Mouse (Mus musculus) layer of hippocampus, adult 9-10 months (tissue): ENCODE data around the gene Cops3.
A peak's percentile ranks its signal among the peaks of the same experiment; 100 is the strongest.
"Not testable (repeated sequence)": the region's sequence is repeated elsewhere in the genome, so short reads cannot be mapped to it uniquely, and the experiment has no call there.

Experiments used
- DNase-seq: peaks from one replicate; pipeline ENCODE4 v3.0.0; 2022; ENCODE audit warnings: low spot score

Cops3 gene

DNA sequence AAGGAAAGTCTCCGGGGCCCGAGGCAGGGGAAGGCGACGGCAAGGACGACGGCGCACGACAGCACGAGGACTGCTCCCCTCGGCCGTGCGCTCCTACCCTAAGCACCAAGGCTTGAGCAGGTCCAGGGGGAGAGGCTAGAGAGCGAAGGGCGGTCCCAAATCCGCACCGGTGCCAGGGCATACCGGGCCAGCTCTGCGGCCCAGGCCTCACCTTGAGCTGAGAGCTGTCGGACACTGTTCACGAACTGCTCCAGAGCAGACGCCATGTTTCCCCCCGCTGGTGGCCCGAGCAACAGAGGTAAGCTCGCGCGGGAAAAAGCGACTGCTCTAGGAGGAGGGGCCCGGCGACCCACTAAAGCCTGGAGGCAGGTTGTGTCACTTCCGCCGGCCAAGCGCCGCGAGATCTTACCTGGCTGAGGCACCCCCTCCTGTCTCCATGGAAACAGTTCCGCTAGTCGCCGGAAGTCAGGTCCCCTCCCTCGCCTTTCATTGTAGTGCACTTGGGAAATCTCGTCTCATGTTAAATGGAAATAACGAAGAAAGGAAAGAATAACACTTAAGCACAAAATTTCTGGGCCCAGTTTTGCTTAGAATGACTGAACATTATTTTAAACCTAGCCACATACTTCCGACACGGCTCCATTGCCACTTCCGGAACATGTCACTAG, at the start of gene Cops3:
Gene Cops3, minus strand, starts transcription at position 380 of the 668 bp plus-strand sequence.
- peak; percentile 89 for DNase-seq

DNA sequence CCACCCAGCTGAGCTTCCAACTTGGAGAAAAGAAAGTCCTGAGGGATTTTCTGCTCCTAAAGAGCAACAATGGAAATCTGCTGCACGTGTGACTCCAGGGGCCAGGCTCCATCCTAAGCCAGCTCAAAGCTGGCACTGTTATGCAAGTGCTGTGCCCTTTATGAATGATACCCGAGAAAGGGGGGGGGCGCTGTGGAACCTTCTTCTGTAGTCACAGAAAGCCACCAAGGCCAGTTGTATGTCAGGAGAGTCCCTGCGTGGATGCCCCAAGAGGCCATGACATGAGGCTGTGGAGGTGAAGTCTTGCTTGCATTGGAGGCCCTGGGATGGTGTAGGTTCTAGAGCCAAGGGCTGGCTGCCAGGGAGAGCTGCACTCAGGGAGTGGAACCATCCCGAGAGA, 48.5 kb upstream of the Cops3 start:
- no peak for DNase-seq

DNA sequence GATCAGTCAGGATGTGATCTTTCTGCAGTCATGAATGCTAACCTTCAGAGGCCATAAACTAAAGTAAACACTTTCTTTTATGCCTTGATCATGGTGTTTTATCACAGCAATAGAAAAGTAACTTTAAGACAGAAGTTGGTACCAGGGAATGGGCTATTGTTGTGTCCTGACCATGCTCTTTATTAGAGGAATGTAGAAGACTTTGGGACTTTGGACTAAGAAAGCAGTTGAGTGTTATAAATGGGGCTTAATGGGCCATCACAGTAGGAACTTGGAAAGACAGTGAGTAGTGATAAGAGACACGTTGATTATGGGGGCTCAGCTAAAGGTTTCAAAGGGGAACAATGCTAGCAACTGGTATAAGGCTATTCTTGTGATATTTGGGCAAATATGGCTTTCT, 47.3 kb upstream of the Cops3 start:
- DNase-seq = no peak

DNA sequence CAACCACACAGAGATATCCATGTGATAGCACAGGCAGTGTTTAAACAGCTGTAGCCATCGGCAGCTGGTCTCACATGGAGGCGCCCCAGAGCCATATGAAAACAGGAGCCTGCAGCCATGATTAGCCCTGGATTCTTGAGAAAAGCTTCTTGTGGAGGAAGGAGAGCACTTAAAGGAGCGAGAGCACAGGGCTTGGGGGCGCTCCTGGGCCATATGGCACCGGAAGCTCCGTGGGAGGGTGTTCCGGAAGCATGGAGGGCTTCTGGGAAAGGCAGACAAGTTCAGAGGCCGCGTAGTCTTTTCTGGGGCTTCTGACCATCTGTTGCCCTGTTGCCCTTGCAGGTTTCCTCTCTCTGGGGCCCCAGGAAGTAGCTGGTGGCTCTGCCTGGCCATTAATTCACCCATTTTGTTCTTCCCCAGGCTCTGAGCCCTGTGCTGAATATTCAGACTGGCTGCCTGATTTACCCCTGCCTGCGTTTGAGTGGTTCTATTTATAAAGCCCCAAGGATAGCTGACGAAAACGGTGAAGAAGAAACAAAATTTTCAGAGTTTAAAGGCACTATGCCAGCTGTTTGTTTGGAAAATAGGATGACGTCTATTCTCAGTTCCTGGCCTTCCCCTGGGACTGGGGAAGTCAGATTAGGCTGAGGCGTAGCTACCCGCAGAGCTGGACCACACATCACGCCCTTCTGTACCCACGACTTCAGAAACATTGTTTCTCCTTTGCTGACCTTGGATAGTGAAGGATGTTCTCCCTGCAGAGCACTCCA, 45.8 kb upstream of the Cops3 start:
- DNase-seq = no peak

DNA sequence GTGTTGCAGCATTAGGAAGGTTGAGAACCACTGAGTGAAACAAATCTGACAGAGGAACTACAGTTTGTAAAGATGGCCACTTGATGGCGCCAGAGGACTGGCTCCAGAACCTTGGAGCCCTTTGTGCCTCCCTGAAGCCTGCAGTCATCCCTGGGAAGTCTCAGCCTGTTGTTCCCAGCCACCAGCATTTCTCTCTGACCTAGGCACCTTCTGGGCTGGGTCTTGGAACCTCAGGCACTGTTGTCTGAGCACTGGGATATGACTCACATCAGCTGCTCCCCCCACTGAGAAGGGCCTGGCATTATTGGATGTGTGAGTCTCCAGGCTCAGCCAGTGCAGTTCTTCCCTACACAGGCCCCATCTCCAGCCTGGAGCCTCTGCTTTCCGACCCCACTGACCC, 40.4 kb upstream of the Cops3 start:
- peak; percentile 58 for DNase-seq

DNA sequence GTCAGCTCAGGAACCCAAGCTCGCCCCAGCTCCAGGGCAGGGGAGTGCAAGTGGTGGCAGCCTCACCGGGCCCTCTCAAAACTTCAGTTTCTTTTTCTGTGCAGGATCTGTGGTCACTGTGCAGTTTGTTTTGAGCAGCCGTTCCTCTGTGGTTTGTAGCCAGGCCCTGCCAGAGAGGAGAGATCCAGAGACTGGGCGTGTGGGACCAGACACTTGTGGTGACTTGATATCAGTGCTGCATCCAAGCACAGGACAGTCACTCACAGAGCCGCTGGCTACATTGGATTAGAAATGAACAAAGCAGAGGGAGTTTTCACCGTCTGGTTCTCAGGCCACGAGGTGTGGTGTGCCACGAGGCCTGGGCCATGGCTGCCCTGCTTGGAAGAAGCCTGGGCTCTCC, 32.5 kb upstream of the Cops3 start:
- no peak for DNase-seq

DNA sequence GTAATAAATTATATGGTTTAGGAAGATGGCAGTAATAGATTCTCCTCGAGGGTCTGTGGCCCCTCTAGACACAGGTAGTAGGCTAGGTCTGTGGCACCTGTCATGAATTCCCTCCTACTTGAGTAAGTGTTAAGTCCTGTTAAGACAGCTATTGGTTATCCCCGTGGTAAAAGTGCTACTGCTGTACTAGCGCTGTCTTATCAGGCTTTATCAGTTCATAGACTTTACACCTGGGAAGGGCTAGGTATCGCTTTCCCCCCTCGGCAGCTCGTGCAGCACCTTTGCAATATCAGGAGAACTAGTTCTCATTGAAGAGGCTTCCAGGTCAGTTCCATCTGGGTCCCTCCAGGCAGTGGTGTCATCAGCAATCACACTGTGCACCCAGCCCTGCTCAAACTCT, 24.7 kb upstream of the Cops3 start:
- no peak for DNase-seq

DNA sequence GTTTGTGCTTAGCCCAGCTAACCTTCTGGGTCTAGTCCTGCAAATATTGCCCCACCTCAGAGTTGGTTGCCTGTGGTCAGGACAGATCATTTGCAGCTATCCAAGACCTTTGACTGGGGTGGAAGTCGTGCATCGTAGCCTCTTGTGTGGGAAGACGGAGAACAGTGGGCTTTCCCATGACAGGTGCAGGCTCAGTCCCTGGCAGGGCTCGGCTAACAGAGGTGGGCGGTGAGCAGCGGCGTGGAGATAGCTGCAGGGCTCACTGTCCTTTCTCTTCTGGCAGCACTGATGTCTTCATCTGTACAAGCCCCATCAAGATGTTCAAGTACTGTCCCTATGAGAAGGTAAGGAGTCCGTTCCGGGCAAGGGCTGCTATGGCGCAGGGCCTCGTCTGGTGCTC, 20.8 kb upstream of the Cops3 start:
- DNase-seq = no peak

DNA sequence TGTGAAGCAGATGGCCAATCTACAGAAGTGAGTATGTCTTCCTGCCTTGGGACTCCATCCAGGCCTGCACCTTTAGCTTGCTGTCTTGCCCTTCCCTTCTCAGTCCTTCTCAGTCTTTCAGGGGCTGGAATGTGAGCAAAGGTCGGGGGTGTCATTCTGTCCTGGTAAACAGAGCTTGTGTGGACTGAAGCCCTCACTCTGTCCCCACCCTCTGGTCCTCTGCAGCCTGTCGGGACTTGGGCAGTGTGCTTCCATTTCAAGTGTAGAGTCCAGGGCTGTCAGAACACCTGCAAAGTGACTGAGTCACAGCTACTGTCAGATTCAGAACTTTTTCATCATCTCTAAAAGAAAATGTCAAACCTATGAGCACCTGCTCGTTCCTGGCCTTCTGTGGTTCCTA, 13.2 kb upstream of the Cops3 start:
- no peak for DNase-seq

DNA sequence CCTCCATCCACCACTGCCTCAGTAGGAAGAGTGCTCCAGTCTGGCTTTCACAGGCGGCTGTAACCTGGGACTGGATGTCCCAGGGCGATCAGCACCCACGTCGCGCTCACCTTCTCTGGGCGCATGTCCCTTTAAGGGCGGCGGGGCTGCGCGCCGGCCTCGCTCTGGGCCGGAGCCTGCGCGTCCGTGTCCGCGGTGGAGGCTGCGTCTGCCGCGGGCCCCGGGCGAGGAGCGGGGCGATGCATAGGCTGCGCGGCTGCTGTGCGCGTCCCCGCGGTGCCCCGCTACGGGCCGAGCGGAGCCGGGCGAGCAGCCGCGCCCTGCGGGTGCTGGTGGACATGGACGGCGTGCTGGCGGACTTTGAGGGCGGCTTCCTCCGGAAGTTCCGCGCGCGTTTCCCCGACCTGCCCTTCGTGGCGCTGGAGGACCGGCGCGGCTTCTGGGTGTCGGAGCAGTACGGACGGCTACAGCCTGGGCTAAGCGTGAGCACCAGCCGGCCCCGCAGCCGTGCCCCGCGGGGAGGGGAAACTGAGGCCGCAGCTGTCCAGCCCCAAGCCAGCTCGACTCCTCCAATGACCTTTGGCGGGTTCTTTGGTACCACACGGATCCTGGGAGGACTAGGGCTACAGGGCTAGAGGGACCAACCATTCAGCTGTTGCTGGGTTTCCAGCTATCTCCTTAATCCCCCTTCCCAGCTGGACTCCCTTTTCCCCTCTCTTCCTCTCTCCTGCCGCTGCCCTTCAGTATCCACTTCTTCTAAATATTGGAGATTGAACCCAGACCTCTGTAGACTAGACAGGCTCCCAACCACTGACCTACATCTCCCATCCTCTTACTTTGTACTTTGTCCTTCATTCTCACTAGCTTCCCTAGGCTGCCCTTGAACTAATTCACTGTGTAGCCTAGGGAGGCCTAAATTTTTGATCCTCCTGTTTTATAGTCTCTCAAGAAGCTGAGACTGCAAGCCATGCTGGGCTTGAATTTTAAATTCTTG, 8.6 kb upstream of the Cops3 start:
- DNase-seq = no peak

DNA sequence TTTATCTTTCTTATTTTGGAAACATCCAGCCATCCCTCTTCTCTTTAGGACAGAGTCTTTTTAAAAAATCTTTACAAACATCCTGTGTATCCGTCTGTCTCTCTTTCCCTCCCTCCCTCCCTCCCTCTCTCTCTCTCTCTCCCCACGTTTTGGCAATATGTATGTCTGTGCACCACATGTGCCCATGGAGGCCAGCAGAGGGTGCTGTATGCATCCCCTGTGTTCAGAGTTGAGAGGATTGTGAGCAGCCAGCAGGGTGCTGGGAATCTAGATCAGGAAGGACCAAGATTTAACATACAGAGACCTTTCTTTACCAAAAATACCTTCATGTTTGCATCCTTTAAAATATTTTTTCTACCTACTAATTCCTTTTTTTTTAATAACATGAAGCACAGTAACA, 7.5 kb upstream of the Cops3 start:
- no peak for DNase-seq

DNA sequence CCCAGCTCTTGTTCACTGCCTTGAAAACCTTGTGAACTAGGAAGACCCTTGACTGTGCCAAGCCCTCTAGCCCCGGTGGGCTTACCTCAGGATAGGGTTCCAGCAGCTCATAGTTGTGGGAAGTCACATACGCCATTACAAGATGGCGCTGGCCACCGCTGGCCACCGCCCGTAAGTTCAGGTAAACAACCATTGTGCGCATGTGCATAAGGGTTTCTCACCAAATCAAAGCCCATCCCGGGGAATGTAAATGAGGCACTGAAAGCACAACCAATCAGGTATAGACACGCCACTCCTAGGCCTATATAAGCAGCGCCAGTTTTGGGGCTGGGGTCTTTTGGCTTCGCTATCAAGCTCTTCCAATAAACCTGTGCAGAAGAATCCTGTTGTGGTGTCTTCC, 6.7 kb upstream of the Cops3 start:
- DNase-seq = no peak

DNA sequence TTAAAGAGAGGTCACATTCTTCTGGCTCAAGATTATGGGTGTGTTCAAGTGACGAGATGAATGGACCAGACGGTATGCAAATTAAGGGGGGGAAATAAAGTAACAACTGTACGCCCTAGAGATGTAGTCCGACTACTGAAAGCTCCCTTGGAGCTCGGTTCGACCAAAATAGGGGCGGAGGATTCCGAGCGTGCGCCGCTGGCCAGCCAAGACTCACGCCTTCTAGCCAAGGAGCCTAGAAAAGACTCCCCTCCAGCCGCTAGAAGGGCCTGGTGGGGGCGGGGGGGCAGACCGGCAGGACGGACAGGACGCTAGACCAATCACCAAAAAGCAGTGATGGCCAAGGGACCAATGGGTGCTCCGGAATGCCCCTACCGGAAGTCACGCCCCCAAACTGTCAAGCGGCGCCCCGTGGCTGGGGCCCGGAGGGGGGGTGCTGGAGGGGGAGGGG, 605 bp downstream of the Cops3 start, which contains the start of gene Nt5m:
Gene Nt5m, plus strand, starts transcription at position 440 of the 451 bp plus-strand sequence.
- DNase-seq = peak; percentile 75

DNA sequence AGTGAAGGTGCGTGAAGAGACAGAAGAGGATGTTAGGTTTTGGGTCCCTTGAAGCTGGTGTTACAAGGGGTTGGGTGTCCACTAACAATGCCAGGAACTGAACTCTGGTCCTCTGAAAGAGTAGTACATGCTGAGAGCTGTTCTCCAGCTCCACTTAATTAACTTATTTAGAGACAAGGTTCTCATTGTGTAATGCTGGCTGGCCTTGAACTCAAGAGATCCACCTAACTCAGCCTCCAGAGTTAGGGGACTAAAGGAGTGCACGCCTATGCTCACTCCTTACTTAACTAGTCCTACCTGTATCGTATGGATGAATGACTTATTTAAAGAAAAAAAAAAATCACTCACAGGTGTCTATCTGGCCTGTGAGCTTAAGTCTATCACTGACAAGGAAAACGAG, 1.2 kb downstream of the Cops3 start:
- DNase-seq = no peak

DNA sequence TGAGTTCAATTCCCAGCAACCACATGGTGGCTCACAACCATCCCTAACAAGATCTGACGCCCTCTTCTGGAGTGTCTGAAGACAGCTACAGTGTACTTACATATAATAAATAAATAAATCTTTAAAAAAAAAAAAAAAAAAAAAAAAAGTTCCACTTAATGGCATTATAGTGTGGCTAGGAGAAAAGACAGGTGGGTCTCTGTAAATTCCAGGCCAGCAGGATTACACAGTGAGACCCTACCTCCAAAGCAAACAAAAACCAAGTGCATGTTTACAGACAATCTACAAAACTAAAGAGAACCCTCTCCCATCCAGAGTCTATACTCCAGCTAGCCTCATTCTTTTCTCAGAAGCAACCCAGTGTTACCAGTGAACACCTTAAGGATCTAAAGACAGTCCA, 1.8 kb downstream of the Cops3 start:
- DNase-seq = not testable (repeated sequence)

DNA sequence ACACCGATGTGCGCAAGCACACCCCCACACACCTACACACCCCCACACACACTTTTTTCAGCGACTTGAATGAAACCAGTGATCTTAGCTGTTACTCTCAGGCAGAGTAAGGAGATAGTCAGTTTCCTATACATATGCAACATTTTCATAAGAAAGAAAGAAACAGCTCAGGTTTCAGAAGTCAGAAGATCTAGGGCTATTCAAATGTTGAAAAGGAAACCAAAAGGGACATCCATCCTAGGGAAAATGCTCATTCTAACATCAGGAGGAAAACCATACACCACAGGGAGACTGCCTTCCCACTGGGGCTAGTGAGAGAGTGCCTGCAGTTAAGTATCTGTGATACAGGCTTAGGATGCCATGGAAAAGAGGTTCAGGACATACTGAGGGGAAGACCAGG, 18.0 kb downstream of the Cops3 start:
- no peak for DNase-seq

DNA sequence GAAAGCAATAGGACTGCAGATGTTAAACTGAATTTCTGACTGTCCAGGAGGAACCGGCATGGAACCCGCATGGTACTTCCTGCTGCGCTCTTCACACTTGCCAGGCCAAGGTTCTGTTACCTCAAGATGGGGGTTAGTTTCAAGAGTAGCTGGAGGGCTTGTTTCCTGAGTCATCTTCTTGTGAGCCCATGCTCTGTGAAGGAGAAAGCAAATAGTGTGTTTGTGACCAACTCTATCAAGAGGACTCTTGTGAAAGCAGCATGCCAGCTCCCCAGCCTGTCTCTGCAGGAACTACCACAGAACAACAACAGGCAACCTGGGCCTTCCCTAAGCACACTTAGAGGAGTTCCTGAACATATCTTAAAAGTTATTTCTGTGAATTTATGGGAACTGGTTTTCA, 21.7 kb downstream of the Cops3 start:
- no peak for DNase-seq

DNA sequence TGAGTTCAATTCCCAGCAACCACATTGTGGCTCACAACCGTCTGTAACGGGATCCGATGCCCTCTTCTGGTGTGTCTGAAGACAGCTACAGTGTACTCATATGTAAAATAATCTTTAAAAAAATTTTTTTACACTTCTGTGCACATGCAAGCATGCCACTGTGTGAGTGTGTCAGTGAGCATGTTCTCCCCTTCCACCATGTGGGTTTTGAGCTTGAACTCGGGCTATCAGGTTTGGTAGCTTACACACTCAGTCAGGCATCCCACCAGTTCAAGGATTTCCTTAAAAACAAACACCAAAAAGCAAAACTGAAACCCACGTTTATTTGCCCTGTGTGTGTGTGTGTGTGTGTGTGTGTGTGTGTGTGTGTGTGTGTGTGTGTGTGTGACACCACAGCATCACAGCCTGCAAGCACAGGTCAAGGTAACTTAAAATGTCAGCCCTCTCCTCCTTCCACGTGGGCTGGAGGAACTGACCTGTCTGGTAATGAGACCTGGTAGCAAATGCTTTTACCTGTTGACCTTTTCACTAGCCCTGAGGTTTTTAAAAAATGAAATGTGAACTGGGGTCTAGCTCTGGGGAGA, 24.1 kb downstream of the Cops3 start:
- no peak for DNase-seq

DNA sequence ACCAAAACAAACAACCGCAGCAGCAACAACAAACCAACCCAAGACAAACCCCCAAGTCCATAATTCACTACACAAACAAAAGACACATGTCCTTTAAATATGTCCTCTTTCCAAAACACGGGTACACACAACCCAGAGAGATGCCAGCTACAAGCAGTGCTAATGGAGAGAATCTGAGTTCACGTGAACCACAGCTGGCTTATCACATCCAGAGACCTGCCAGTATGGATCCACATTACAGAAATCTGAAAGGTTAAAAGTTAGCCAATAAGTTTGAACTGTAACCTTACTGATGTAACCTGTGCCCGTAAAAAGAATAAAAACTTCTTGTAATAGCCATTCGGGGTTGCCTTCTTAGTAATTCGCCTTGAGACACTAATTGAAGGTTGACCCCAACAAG, 24.7 kb downstream of the Cops3 start:
- no peak for DNase-seq

DNA sequence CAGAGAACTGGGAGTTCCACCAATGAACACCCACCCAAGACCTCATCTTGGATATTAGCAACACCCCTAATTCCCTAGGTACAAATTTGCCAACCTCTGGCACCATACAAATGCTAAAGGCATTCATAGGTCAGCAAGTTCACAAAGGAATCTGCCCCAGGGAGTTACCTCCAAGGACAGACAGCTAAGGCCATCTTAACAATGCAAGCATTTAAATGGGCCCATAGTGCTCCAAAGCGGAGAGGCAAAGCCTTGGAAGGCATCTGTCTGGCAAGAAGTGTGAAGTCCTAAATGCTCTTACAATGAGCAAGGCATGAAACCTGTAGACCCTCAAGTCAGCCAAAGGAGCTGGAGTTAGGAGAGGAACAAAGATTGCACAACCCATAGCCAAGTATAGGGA, 25.3 kb downstream of the Cops3 start:
- DNase-seq = no peak

DNA sequence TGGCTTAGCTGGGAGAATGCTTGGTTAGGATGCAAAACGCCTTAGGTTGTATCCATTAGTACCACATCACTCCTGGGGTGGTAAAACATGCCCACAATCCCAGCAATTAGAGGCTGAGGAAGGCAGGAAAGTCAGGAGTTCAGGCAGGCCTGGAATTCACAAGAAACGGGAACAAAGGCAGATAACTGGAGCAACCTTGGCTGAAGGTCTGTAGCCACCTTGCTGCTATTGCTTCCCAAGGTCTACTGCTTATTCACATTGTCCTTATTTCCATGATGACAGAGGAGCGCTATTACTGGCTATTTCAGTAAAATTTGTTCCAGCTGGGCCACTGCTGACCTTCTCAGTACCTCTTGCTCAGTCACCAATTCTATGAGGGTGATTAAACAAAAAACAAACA, 26.4 kb downstream of the Cops3 start:
- no peak for DNase-seq

DNA sequence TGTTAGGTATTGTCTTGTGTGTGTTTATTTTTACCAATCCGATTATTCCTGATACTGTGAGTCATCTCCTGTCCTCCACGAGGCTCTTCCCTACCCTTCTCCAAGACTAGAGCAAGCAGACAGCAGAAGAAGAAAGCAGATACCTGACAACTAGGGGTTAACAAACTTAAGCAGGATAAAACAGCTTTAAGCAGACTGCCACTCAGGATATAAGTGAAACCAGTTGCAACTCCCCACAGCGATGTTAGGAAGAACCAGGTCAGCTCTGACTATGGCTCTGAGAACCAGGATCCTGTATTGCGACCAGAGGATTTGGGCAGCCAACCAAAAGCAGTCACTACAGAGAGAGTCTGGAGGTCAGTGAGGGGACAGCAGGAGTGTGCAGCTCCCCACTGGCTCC, 28.4 kb downstream of the Cops3 start:
- DNase-seq = no peak
